Mouse (Mus musculus): ENCODE data around the gene Arvcf. TPM values are rescaled to one million over a fixed set of nuclear protein-coding genes. Genes with fewer than 3 reads are reported as not detected.
A peak's percentile ranks its signal among the peaks of the same experiment; 100 is the strongest.

The Arvcf gene
- polyA plus RNA-seq, 2 experiments, result 6.4 to 7.4 TPM

DNA sequence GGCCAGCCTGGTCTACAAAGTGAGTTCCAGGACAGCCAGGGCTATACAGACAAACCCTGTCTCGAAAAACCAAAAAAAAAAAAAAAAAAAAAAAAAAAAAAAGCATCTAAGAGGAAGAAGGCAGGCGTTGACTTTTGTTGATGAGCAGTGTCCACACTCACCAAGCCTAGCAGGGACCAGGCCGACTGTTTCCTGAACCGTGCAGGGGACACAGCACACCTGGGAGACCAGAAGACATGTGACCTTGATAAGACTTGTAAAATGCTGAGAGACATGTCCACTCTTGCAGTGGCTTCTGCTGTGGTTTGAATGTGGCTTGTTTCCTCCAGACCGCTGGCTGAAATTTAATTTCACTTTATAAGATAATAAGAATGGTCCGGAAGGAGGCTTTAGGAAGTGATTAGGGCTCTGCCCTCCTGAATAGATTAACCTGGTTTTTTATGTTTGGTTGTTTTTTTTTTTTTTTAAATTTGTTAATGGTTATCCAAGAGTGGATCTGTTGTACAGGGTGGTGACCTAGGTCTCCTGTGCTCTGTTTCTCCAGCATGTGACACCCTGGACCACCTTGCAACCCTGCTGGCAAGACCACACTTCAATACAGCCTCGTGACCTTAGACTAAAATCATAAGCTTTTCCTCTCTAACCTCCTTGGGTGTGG is 28.4 kb downstream of the Arvcf start:
- DNase-seq (ENCODE audit: low read depth in 3 of 3, low spot score in 3 of 3) (no peak), ATAC-seq (ENCODE audit: insufficient read depth) (no peak)
- Histone ChIP-seq H3K9ac (replicated peaks) (no peak overlapping the region), H3K4me2 (ENCODE audit: low read depth) (no peak overlapping the region), H3K4me1 (replicated peaks; ENCODE audit: control insufficient read depth in 2 of 2, insufficient read depth in 2 of 2, low read length in 1 of 2) (peaks cover 7 to 12% of the 10 kb centered on the region in 2 experiments), H3K4me3 (ENCODE audit: insufficient read depth in 1 of 2, low read depth in 2 of 2, low read length in 2 of 2) (no peak overlapping the region), H3K36me3 (replicated peaks; ENCODE audit: control insufficient read depth, insufficient read depth, low read depth) (no peaks in the 10 kb centered on the region), H3K9me3 (ENCODE audit: control insufficient read depth, low read length) (no peaks in the 10 kb centered on the region), H3K27ac (no peak overlapping the region), H3K27me3 (ENCODE audit: control insufficient read depth, insufficient read depth, low read length) (no peaks in the 10 kb centered on the region)
- WGBS (ENCODE audit: insufficient replicate concordance), result 34% methylated on average over 7 of the region's 7 CpGs
- TF ChIP-seq CTCF (IDR thresholded peaks at IDR 0.05; ENCODE audit: low read depth) (no peak), EP300 (IDR thresholded peaks at IDR 0.05; ENCODE audit: low read depth) (no peak)

DNA sequence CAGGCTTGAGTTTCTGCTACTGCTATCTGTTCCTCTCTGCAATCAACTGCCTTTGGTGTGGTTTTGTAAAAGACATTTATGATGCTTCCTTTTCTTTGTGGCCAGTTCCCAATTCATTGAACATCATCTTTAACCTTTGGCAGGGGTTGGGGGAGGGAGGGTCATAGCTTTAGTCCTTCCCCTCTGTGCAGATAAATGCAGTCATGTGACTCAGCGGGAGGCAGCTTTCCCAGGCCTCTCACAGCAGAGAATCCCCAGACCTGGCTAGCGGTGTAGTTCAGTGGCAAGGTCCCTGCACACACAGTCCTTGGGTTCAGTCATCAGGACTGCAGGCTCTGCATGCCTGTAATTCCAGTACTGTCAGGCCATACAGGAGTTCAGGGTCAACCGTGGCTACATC is 29.2 kb downstream of the Arvcf start:
- Histone ChIP-seq H3K4me1 (replicated peaks; ENCODE audit: control insufficient read depth in 2 of 2, insufficient read depth in 2 of 2, low read length in 1 of 2) (peaks cover 7 to 12% of the 10 kb centered on the region in 2 experiments), H3K27ac (no peak overlapping the region; the same call in 1 of the 2 replicates), H3K4me3 (ENCODE audit: insufficient read depth in 1 of 2, low read depth in 2 of 2, low read length in 2 of 2) (no peak overlapping the region), H3K4me2 (ENCODE audit: low read depth) (no peak overlapping the region), H3K9me3 (ENCODE audit: control insufficient read depth, low read length) (no peaks in the 10 kb centered on the region), H3K9ac (replicated peaks) (no peak overlapping the region; the same call in 1 of the 2 replicates), H3K27me3 (ENCODE audit: control insufficient read depth, insufficient read depth, low read length) (no peaks in the 10 kb centered on the region), H3K36me3 (replicated peaks; ENCODE audit: control insufficient read depth, insufficient read depth, low read depth) (no peaks in the 10 kb centered on the region)
- ATAC-seq (ENCODE audit: insufficient read depth) (peak; percentile 70; the same call in 1 of the 2 replicates), DNase-seq (ENCODE audit: low read depth in 3 of 3, low spot score in 3 of 3) (no peak)
- TF ChIP-seq EP300 (IDR thresholded peaks at IDR 0.05; ENCODE audit: low read depth) (no peak), CTCF (IDR thresholded peaks at IDR 0.05; ENCODE audit: low read depth) (no peak)
- WGBS (ENCODE audit: insufficient replicate concordance), result 18% methylated on average over 3 of the region's 3 CpGs

DNA sequence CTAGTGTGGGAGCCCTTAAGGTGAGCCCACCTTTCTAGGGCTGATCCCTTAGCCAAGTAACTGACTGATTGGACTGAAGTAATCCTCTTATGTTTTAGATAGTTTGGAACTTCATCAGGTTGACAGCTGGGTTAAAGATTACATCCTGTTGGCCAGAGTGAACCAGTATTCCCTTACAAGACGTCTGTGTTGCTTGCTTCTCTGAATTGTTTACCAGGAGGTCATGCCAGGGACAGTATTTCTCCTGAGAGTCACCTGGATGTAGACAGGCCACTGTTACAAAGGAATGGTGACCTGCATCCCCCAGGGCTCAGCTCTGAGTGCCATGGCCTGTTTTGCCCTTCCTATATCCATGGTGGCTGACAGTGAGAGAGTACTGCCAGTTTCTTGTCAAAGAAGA is 30.5 kb downstream of the Arvcf start:
- H3K9ac ChIP-seq (replicated peaks), result no peak overlapping the region
- no peak overlapping the region for H3K27ac ChIP-seq
- peaks cover 7 to 12% of the 10 kb centered on the region in 2 experiments for H3K4me1 ChIP-seq (replicated peaks; ENCODE audit: control insufficient read depth in 2 of 2, insufficient read depth in 2 of 2, low read length in 1 of 2)
- H3K27me3 ChIP-seq (ENCODE audit: control insufficient read depth, insufficient read depth, low read length), result no peaks in the 10 kb centered on the region
- DNase-seq (ENCODE audit: low read depth in 3 of 3, low spot score in 3 of 3), result no peak
- H3K4me3 ChIP-seq (ENCODE audit: insufficient read depth in 1 of 2, low read depth in 2 of 2, low read length in 2 of 2), result no peak overlapping the region
- 31% methylated on average over 1 of the region's 1 CpGs for WGBS (ENCODE audit: insufficient replicate concordance)
- no peaks in the 10 kb centered on the region for H3K36me3 ChIP-seq (replicated peaks; ENCODE audit: control insufficient read depth, insufficient read depth, low read depth)
- no peaks in the 10 kb centered on the region for H3K9me3 ChIP-seq (ENCODE audit: control insufficient read depth, low read length)
- H3K4me2 ChIP-seq (ENCODE audit: low read depth), result no peak overlapping the region
- ATAC-seq (ENCODE audit: insufficient read depth), result no peak
- TF ChIP-seq EP300 (IDR thresholded peaks at IDR 0.05; ENCODE audit: low read depth) (no peak), CTCF (IDR thresholded peaks at IDR 0.05; ENCODE audit: low read depth) (no peak)

DNA sequence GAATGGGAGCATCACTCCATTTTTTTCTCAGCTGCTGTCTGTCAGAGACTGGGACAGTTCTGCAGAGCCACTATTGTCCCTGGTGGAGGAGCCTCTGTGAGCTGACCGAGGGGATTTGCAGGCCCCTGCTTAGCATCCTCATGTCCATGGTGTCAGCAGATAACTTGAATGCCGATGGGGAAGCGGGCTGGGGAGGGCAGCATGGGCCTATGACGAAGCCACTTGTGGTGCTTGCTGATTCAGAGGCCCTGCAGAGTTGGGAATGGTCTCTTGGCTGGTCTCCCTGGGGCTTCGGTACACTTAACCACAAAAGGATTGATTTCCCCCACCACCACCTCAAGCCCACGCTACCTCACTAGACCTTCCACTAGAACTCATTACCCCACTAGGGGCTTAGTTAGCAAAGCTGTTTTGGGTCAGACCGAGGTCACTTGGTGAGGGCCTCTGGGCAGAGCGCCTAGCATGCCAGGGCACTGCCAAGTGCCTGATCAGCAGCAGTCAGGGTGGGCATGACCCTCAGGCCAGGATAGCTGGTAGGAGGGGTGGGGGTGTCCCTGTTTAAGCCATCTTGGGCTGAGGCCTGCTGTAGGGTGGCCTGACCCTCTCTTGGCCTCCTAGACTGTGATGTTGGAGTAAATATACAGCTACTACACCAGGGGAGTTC is 31.5 kb downstream of the Arvcf start:
- Histone ChIP-seq H3K9ac (replicated peaks) (no peak overlapping the region), H3K9me3 (ENCODE audit: control insufficient read depth, low read length) (no peaks in the 10 kb centered on the region), H3K27ac (no peak overlapping the region), H3K27me3 (ENCODE audit: control insufficient read depth, insufficient read depth, low read length) (no peaks in the 10 kb centered on the region), H3K36me3 (replicated peaks; ENCODE audit: control insufficient read depth, insufficient read depth, low read depth) (no peaks in the 10 kb centered on the region), H3K4me1 (replicated peaks; ENCODE audit: control insufficient read depth in 2 of 2, insufficient read depth in 2 of 2, low read length in 1 of 2) (peaks cover 7 to 12% of the 10 kb centered on the region in 2 experiments), H3K4me2 (ENCODE audit: low read depth) (no peak overlapping the region), H3K4me3 (ENCODE audit: insufficient read depth in 1 of 2, low read depth in 2 of 2, low read length in 2 of 2) (no peak overlapping the region)
- DNase-seq (ENCODE audit: low read depth in 3 of 3, low spot score in 3 of 3) (no peak), ATAC-seq (ENCODE audit: insufficient read depth) (no peak)
- no peak for TF ChIP-seq EP300 (IDR thresholded peaks at IDR 0.05; ENCODE audit: low read depth)
- TF ChIP-seq CTCF (IDR thresholded peaks at IDR 0.05; ENCODE audit: low read depth), result no peak
- 67% methylated on average over 8 of the region's 8 CpGs for WGBS (ENCODE audit: insufficient replicate concordance)

DNA sequence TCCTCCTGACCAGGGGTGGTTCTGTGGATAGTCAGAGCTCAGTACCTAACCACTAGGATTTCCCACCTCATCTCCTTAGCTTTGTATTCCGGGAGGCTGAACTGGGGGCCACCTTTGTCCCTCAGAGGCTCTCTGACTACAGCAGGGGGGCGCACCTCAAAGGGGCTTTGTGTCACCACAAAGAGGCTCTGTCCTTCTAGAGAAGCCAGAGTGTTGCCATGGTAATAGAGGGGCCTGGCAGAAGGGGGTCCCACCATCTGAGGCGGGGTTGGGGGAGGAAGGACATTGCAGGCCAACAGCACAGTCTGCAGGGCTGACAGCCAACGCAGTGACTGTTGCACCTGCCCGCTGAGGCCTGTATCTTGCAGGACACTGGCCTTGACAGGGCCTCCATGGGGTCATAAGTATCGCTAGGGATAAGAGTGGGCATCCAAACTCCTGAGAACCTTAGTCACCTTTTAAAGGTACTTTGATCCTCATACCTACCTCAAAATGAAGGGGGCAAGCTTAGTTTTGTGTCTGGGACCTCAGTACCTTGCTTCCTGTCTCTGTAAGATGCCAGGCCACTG is 32.6 kb downstream of the Arvcf start:
- H3K27me3 ChIP-seq (ENCODE audit: control insufficient read depth, insufficient read depth, low read length), result no peaks in the 10 kb centered on the region
- H3K36me3 ChIP-seq (replicated peaks; ENCODE audit: control insufficient read depth, insufficient read depth, low read depth), result no peaks in the 10 kb centered on the region
- no peak overlapping the region for H3K9ac ChIP-seq (replicated peaks)
- H3K4me2 ChIP-seq (ENCODE audit: low read depth), result no peak overlapping the region
- no peak for ATAC-seq (ENCODE audit: insufficient read depth)
- 66% methylated on average over 6 of the region's 6 CpGs for WGBS (ENCODE audit: insufficient replicate concordance)
- peaks cover 7 to 12% of the 10 kb centered on the region in 2 experiments for H3K4me1 ChIP-seq (replicated peaks; ENCODE audit: control insufficient read depth in 2 of 2, insufficient read depth in 2 of 2, low read length in 1 of 2)
- no peak overlapping the region for H3K4me3 ChIP-seq (ENCODE audit: insufficient read depth in 1 of 2, low read depth in 2 of 2, low read length in 2 of 2)
- H3K27ac ChIP-seq, result no peak overlapping the region
- TF ChIP-seq EP300 (IDR thresholded peaks at IDR 0.05; ENCODE audit: low read depth), result no peak
- no peak for TF ChIP-seq CTCF (IDR thresholded peaks at IDR 0.05; ENCODE audit: low read depth)
- no peak for DNase-seq (ENCODE audit: low read depth in 3 of 3, low spot score in 3 of 3)
- H3K9me3 ChIP-seq (ENCODE audit: control insufficient read depth, low read length), result no peaks in the 10 kb centered on the region
